9 mouse cellular contexts compared by ENCODE assay signal in genomic region chr8:117366475-117366874, GRCm38 (mm10).
DNase-seq lines count a peak whose midpoint lies in the region; ATAC-seq and TF ChIP-seq lines count a peak whose summit lies in the region.
"Had no signal": no experiment of that assay in that cellular context is flagged by ENCODE, and none has a peak within 500 bp of the region (broad histone marks: within the 10 kb centered on the region; RNA-seq: fewer than 3 reads in every experiment).

No protein-coding gene starts in this region.

- H3K36me3 ChIP-seq in forebrain, embryonic 14.5 days (ENCODE audit: control insufficient read depth, insufficient read depth, low read length): no peaks in the 10 kb centered on the region
- H3K36me3 ChIP-seq in forebrain, embryonic 15.5 days: no peaks in the 10 kb centered on the region
- no peaks in the 10 kb centered on the region for H3K36me3 ChIP-seq in ES-Bruce4 (ENCODE audit: control insufficient read depth, insufficient read depth, low read length, poor library complexity, severe bottlenecking)
- H3K36me3 ChIP-seq in liver, embryonic 14.5 days (replicated peaks; ENCODE audit: control insufficient read depth, insufficient read depth, low read depth): no peaks in the 10 kb centered on the region
- H3K36me3 ChIP-seq: limb, embryonic 13.5 days had no signal

- no peak for TF ChIP-seq POLR2A in ES-Bruce4 (IDR thresholded peaks at IDR 0.05; ENCODE audit: insufficient read depth, low read length)

- no peak overlapping the region for H3K4me2 ChIP-seq in forebrain, embryonic 14.5 days (ENCODE audit: low read length)
- no peak overlapping the region for H3K4me2 ChIP-seq in forebrain, embryonic 15.5 days (replicated peaks)
- no peak overlapping the region for H3K4me2 ChIP-seq in liver, embryonic 14.5 days (ENCODE audit: low read depth)
- H3K4me2 ChIP-seq: limb, embryonic 13.5 days had no signal

- 56% methylated on average over 7 of the region's 7 CpGs for WGBS in forebrain, embryonic 14.5 days
- 64% methylated on average over 7 of the region's 7 CpGs for WGBS in forebrain, embryonic 15.5 days
- WGBS in liver, embryonic 14.5 days (ENCODE audit: insufficient replicate concordance): 63% methylated on average over 7 of the region's 7 CpGs

- H3K4me1 ChIP-seq in forebrain, embryonic 14.5 days (ENCODE audit: control insufficient read depth, insufficient read depth, low read length): peaks cover 8% of the 10 kb centered on the region
- peaks cover 53% of the 10 kb centered on the region for H3K4me1 ChIP-seq in forebrain, embryonic 15.5 days
- H3K4me1 ChIP-seq in ES-Bruce4 (ENCODE audit: control insufficient read depth, insufficient read depth, low read length): peaks cover 15% of the 10 kb centered on the region
- H3K4me1 ChIP-seq in liver, embryonic 14.5 days (replicated peaks; ENCODE audit: control insufficient read depth in 2 of 2, insufficient read depth in 2 of 2, low read length in 1 of 2): peaks cover 11 to 29% of the 10 kb centered on the region in 2 experiments

- H3K27ac ChIP-seq in forebrain, embryonic 14.5 days (ENCODE audit: low read depth, low read length): 0 out of 2 replicates have a peak overlapping the region, but pooled peaks have one; percentile 18
- no peak overlapping the region for H3K27ac ChIP-seq in forebrain, embryonic 15.5 days (replicated peaks)
- H3K27ac ChIP-seq in ES-Bruce4 (ENCODE audit: insufficient read depth, low read length): no peak overlapping the region
- H3K27ac ChIP-seq in liver, embryonic 14.5 days: no peak overlapping the region
- H3K27ac ChIP-seq: limb, embryonic 13.5 days had no signal

- no peak for TF ChIP-seq EP300 in ES-Bruce4 (IDR thresholded peaks at IDR 0.05; ENCODE audit: insufficient read depth, low read depth, low read length)
- TF ChIP-seq EP300 in liver, embryonic 14.5 days (IDR thresholded peaks at IDR 0.05; ENCODE audit: low read depth): no peak

- no peak for ATAC-seq in forebrain, embryonic 14.5 days
- no peak for ATAC-seq in forebrain, embryonic 15.5 days (replicated peaks)
- ATAC-seq in liver, embryonic 14.5 days (ENCODE audit: insufficient read depth): no peak

- H3K9me3 ChIP-seq in forebrain, embryonic 14.5 days (replicated peaks; ENCODE audit: control insufficient read depth, low read length): no peaks in the 10 kb centered on the region
- no peaks in the 10 kb centered on the region for H3K9me3 ChIP-seq in forebrain, embryonic 15.5 days
- no peaks in the 10 kb centered on the region for H3K9me3 ChIP-seq in ES-Bruce4 (replicated peaks; ENCODE audit: control insufficient read depth, insufficient read depth, low read length, poor library complexity, severe bottlenecking)
- H3K9me3 ChIP-seq in liver, embryonic 14.5 days (ENCODE audit: control insufficient read depth, low read length): no peaks in the 10 kb centered on the region
- H3K9me3 ChIP-seq: limb, embryonic 13.5 days had no signal

- no peak overlapping the region for H3K4me3 ChIP-seq in forebrain, embryonic 14.5 days (ENCODE audit: low read depth, low read length)
- H3K4me3 ChIP-seq in forebrain, embryonic 15.5 days: no peak overlapping the region
- no peak overlapping the region for H3K4me3 ChIP-seq in ES-Bruce4 (ENCODE audit: low read depth, low read length)
- H3K4me3 ChIP-seq in liver, embryonic 14.5 days (ENCODE audit: insufficient read depth in 1 of 2, low read depth in 2 of 2, low read length in 2 of 2): no peak overlapping the region
- H3K4me3 ChIP-seq: limb, embryonic 13.5 days had no signal

- peak; percentile 39 for DNase-seq in forebrain, embryonic 14.5 days (ENCODE audit: low spot score)
- DNase-seq in layer of hippocampus, adult 11-12 months (ENCODE audit: low spot score): peak; percentile 52
- no peak for DNase-seq in layer of hippocampus, adult 8-10 months (ENCODE audit: low spot score in 2 of 2)
- no peak for DNase-seq in liver, embryonic 14.5 days (ENCODE audit: low read depth in 3 of 3, low spot score in 3 of 3)
- DNase-seq in spleen, postnatal 36 days (ENCODE audit: low spot score in 2 of 2): no peak
- no peak for DNase-seq in thymus, postnatal 14 days

- H3K9ac ChIP-seq in forebrain, embryonic 14.5 days (ENCODE audit: low read length): no peak overlapping the region
- H3K9ac ChIP-seq in forebrain, embryonic 15.5 days (replicated peaks): no peak overlapping the region
- H3K9ac ChIP-seq in ES-Bruce4 (ENCODE audit: low read depth, poor library complexity, severe bottlenecking): no peak overlapping the region
- no peak overlapping the region for H3K9ac ChIP-seq in liver, embryonic 14.5 days (replicated peaks)
- H3K9ac ChIP-seq: limb, embryonic 13.5 days had no signal

- no peaks in the 10 kb centered on the region for H3K27me3 ChIP-seq in forebrain, embryonic 14.5 days (replicated peaks; ENCODE audit: control insufficient read depth, insufficient read depth, low read length)
- H3K27me3 ChIP-seq in forebrain, embryonic 15.5 days: no peaks in the 10 kb centered on the region
- H3K27me3 ChIP-seq in ES-Bruce4 (ENCODE audit: control insufficient read depth, insufficient read depth, low read length, poor library complexity, severe bottlenecking): no peaks in the 10 kb centered on the region
- no peaks in the 10 kb centered on the region for H3K27me3 ChIP-seq in liver, embryonic 14.5 days (ENCODE audit: control insufficient read depth, insufficient read depth, low read length)
- H3K27me3 ChIP-seq: limb, embryonic 13.5 days had no signal

- peak; percentile 39 for TF ChIP-seq CTCF in ES-Bruce4 (IDR thresholded peaks at IDR 0.05; ENCODE audit: low read depth, low read length)
- TF ChIP-seq CTCF in liver, embryonic 14.5 days (IDR thresholded peaks at IDR 0.05; ENCODE audit: low read depth): peak; percentile 56; the same call in 1 of the 2 replicates

Comparison
In these comparisons a context has a peak if more than half of its experiments do, and no peak if none do; other contexts are left out.
1. DNase-seq: peak in forebrain, embryonic 14.5 days (single experiment) and layer of hippocampus, adult 11-12 months (single experiment); none in layer of hippocampus, adult 8-10 months (0 of 2), liver, embryonic 14.5 days (0 of 3), spleen, postnatal 36 days (0 of 2) and thymus, postnatal 14 days (single experiment).